Mouse (Mus musculus): ENCODE data around the gene Rasa2.
A peak's percentile ranks its signal among the peaks of the same experiment; 100 is the strongest.
"Not testable (repeated sequence)": the region's sequence is repeated elsewhere in the genome, so short reads cannot be mapped to it uniquely, and the experiment has no call there.

The Rasa2 gene

GRCm38 (mm10) chr9:96631389-96632072, at the start of gene Rasa2:
TSS of gene Rasa2 (minus strand) at chr9:96631617.
- DNase-seq, result peak; percentile 95 to 96

DNA sequence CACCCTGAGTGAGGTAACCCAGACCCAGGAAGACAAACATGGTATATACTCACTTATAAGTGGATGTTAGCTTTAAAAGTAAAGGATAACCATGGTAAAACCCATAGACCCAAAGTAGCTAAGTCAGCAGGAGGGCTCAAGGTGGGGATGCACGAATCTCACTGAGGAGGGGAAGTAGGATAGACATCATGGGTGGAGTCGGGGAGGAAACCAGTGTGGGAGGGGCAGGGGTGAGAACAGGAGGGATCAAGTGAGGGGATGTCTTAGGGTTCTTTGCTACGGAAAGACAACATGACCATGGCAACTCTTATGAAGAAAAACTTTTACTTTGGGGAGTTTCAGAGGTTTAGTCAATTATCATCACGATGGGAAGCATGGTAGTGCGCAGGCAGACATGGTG, 47.2 kb upstream of the Rasa2 start:
- DNase-seq, result no peak

DNA sequence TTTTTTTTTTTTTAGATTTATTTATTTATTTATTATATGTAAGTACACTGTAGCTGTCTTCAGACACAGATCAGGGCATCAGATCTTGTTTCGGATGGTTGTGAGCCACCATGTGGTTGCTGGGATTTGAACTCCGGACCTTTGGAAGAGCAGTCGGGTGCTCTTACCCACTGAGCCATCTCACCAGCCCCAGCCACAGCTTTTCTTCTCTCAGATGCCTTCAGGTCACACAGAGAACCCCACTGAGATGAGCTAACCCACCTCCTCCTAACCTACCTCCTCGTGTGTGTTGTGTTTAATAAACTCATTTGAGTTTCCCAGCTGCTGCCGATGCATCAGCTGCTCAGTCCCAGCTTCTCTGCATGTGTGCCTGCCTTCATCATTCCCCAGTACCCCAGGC, 46.3 kb upstream of the Rasa2 start:
- not testable (repeated sequence) for DNase-seq

GRCm38 (mm10) chr9:96676671-96677070, 45.3 kb upstream of the Rasa2 start:
- no peak for DNase-seq

- no peak for DNase-seq
Measured at GRCm38 (mm10) chr9:96675763-96676640, 44.6 kb upstream of the Rasa2 start.

GRCm38 (mm10) chr9:96675071-96675762, 43.8 kb upstream of the Rasa2 start:
- DNase-seq, result peak; percentile 49 to 67

DNA sequence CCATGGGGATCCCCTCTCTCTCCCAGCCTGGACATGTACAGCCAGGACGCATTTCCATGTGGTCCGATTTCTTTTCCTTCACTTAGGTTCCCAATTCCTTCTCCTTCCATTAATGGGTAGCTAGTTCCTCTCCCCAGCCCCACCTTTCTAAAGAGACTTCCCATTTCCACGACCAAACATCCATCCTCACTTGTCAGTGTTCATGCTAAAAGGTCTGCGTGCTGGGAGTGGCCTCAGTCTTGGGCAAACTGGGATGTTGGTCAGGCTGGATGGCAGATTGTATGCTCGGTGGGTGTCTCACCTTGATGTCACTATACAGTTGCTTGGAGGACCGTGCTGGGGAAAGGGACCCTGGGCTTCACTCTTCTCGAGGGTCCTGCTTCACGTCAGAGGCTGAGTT, 42.9 kb upstream of the Rasa2 start:
- no peak for DNase-seq

GRCm38 (mm10) chr9:96672466-96672865, 41.0 kb upstream of the Rasa2 start:
- DNase-seq, result no peak

- no peak for DNase-seq
Measured at GRCm38 (mm10) chr9:96671249-96671648, 39.8 kb upstream of the Rasa2 start.

GRCm38 (mm10) chr9:96669877-96670276, 38.5 kb upstream of the Rasa2 start:
- peak; percentile 95 for DNase-seq

GRCm38 (mm10) chr9:96668628-96669027, 37.2 kb upstream of the Rasa2 start:
- peak; percentile 70 to 72 for DNase-seq

- no peak for DNase-seq
Measured at GRCm38 (mm10) chr9:96660510-96661244, 29.3 kb upstream of the Rasa2 start.

- no peak for DNase-seq
Measured at GRCm38 (mm10) chr9:96659801-96660200, 28.4 kb upstream of the Rasa2 start.

DNA sequence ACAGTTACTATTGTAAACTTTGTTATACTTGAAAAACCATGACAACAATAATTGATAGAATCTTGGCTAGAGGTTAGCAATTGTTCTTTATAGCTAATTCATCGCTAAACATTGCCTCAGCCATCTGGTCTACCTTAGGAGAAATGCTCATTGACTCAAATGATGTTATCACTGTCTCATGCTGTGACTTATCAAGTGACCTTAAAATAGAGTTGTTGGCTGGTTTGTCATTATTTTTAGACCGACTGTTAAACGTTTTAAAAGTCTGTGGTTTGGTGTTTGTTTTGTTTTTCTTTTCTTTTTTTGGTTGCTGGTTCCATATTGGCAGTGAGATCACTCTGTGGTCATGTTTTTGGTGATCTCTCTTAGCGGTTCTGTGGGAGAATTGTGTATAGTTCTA, 22.1 kb upstream of the Rasa2 start:
- no peak for DNase-seq

DNA sequence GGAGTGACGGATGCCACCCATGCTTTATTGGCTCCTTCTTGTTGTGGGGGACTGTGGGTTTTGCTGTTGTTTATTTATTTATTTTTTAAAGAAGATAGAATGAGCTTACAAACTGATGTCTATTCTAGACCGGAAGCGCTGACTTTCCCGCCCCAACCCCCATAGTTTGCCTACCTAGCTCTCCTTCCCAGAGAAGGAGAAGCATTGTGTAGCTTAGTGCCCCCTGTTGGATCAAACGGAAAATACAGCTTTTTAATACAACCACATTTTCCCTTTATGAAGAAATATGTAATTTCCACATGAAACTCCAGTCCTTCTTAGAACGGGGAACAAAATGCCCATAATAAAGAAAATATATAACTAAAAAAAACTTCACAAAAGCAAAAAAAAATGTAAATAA, 21.3 kb upstream of the Rasa2 start:
- peak in 1 of 2 experiments; percentile 39 for DNase-seq

DNA sequence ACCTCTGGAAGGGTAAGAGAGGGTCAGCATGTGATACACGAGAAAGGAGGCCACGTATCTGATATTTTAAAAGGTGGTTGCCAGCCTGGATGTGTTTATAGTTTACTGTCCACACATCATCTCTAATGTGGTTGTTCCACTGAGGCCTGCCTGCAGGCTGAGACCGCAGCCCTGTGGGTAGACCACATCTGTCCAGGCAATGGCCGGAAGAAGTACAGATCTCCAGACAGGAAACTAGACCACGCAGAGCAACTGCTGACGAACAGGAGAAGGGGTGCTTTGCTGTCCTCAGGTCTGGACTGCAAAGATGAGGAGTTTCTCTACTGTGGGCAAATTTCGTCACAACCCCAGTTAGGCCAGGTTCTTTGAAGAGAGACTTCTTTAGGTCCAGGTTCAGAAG, 19.4 kb upstream of the Rasa2 start:
- no peak for DNase-seq

- peak in 1 of 2 experiments; percentile 16 for DNase-seq
Measured at GRCm38 (mm10) chr9:96649924-96650323, 18.5 kb upstream of the Rasa2 start.

- DNase-seq, result no peak
Measured at GRCm38 (mm10) chr9:96649362-96649761, 17.9 kb upstream of the Rasa2 start.

- no peak for DNase-seq
Measured at GRCm38 (mm10) chr9:96646668-96647295, 15.4 kb upstream of the Rasa2 start.

DNA sequence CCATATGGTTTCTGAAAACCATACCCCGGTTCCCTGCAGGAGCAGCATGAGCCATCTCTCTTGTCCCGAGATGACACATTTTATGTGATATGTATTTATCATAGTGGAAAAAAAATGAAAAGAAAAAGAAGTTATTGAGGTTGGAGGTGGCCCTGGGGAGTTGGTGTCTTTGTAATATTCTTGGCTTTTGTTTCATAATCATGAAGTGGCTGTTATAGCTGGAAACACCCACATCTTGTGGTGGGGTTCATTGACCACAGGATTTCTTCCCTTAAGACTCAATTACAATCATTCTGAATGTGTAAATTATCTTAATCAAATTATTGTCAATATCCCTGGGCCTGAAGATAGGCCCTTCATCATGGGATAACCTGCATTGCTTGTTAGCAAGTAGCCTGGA, 13.4 kb upstream of the Rasa2 start:
- no peak for DNase-seq

- DNase-seq, result not testable (repeated sequence)
Measured at GRCm38 (mm10) chr9:96644002-96644401, 12.6 kb upstream of the Rasa2 start.

DNA sequence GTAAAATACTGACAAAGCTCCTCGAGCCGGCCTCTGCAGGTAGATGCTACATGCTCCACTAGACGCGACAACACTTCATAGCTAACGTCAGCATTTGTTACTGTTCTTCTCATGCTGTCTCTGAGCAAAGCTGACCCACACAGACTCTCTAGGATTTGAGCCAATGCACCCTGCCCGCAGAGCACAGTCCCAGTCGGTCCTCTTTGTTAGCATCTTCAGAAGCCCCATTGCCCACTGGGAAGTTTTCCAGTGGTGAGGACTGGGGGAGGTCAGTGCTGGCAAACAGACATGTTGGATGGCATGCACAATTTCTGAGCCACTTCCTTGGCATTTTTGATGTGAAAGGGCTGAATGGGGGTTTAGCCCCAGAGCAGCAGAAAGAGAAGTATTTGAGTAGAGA, 8.0 kb upstream of the Rasa2 start:
- no peak for DNase-seq
